In the genomic region with DNA sequence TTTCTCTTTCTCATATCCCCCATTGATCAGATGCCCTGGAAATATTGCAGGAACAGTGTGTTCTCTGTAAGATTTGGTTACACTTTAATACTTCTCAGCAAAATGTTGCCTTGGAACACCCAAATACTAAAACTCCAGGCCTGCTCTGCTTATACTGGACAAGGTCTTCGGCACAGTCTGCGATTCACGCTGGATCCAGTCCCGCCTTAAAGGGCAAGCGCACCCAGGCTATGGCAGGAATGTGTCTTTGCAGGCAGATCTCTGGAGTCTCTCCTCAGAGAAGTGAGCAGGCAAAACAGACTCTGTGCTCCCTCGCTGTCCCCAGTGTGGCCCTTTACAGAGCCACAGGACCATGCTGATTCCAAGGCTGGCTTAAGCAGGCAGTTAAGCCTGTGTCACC, we compare ENCODE assay signal across 8 mouse cellular contexts.
DNase-seq lines count a peak whose midpoint lies in the region; ATAC-seq lines count a peak whose summit lies in the region.

No protein-coding gene starts in this region.

- H3K4me2 ChIP-seq in stomach, embryonic 14.5 days (replicated peaks; ENCODE audit: low read depth, low read length): no peak overlapping the region

- no peaks in the 10 kb centered on the region for H3K36me3 ChIP-seq in stomach, embryonic 14.5 days (ENCODE audit: control insufficient read depth, insufficient read depth, low read length)
- H3K36me3 ChIP-seq in midbrain, embryonic 10.5 days: no peaks in the 10 kb centered on the region

- H3K9me3 ChIP-seq in stomach, embryonic 14.5 days (ENCODE audit: control insufficient read depth, low read depth, low read length): no peaks in the 10 kb centered on the region
- no peaks in the 10 kb centered on the region for H3K9me3 ChIP-seq in midbrain, embryonic 10.5 days (replicated peaks)

- H3K27ac ChIP-seq in stomach, embryonic 14.5 days (ENCODE audit: low read length): peak overlapping the region; percentile 57
- H3K27ac ChIP-seq in midbrain, embryonic 10.5 days (replicated peaks): no peak overlapping the region

- DNase-seq in adrenal gland, adult (ENCODE audit: inconsistent age in 2 of 2, low spot score in 1 of 2): peak; percentile 59 to 70
- DNase-seq in adrenal gland, postnatal 4 days (ENCODE audit: low spot score in 2 of 2): no peak
- DNase-seq in heart, adult 18-20 months: peak; percentile 77 to 84
- peak; percentile 29 to 30 for DNase-seq in kidney, postnatal 36 days
- no peak for DNase-seq in frontal cortex, postnatal 25 days (ENCODE audit: low spot score in 2 of 2)
- no peak for DNase-seq in left cerebral cortex, adult 9 months (ENCODE audit: low spot score in 2 of 2)
- no peak for DNase-seq in midbrain, embryonic 10.5 days (ENCODE audit: low spot score)

- H3K9ac ChIP-seq in stomach, embryonic 14.5 days (replicated peaks; ENCODE audit: low read depth, low read length): no peak overlapping the region

- H3K27me3 ChIP-seq in stomach, embryonic 14.5 days (ENCODE audit: control insufficient read depth, insufficient read depth, low read length): no peaks in the 10 kb centered on the region
- H3K27me3 ChIP-seq in midbrain, embryonic 10.5 days (ENCODE audit: low read depth, poor library complexity, severe bottlenecking): no peaks in the 10 kb centered on the region; the same call in 1 of the 2 replicates

- H3K4me1 ChIP-seq in stomach, embryonic 14.5 days (ENCODE audit: control insufficient read depth, insufficient read depth, low read length): peaks cover 4% of the 10 kb centered on the region; the same call in 1 of the 2 replicates
- H3K4me1 ChIP-seq in midbrain, embryonic 10.5 days: no peaks in the 10 kb centered on the region

- no peak overlapping the region for H3K4me3 ChIP-seq in stomach, embryonic 14.5 days (ENCODE audit: low read depth, low read length)
- H3K4me3 ChIP-seq in midbrain, embryonic 10.5 days: no peak overlapping the region

- 30% methylated on average over 6 of the region's 6 CpGs for WGBS in stomach, embryonic 14.5 days
- 71% methylated on average over 6 of the region's 6 CpGs for WGBS in midbrain, embryonic 10.5 days

- no peak for ATAC-seq in stomach, embryonic 14.5 days (ENCODE audit: insufficient number of reproducible peaks, insufficient read depth, low FRiP score, low read depth)

Comparison
In these comparisons a context has a peak if more than half of its experiments do, and no peak if none do; other contexts are left out.
1. DNase-seq: peak in adrenal gland, adult (2 of 2), heart, adult 18-20 months (2 of 2) and kidney, postnatal 36 days (2 of 2); none in adrenal gland, postnatal 4 days (0 of 2), frontal cortex, postnatal 25 days (0 of 2), left cerebral cortex, adult 9 months (0 of 2) and midbrain, embryonic 10.5 days (single experiment).